Mouse (Mus musculus) 3134 (cell line): ENCODE measurements around the gene Mfsd4b3.
A peak's percentile ranks its signal among the peaks of the same experiment; 100 is the strongest.
"Not testable (repeated sequence)": the region's sequence is repeated elsewhere in the genome, so short reads cannot be mapped to it uniquely, and the experiment has no call there.

Experiments used
- DNase-seq: peaks from one replicate; pipeline ENCODE4 v3.0.0-alpha.2; 2011; ENCODE audit warnings: low spot score; ENCODE audit not compliant: insufficient read length; ENCODE audit errors: extremely low read depth

Gene Mfsd4b3

GRCm38 (mm10) chr10:39926616-39927139 is 33.3 kb downstream of the Mfsd4b3 start, which contains the start of gene Mfsd4b2:
Gene Mfsd4b2, minus strand, starts transcription at chr10:39926923.
- DNase-seq = no peak

- not testable (repeated sequence) for DNase-seq
These were observed 35.4 kb downstream of the Mfsd4b3 start for GRCm38 (mm10) chr10:39924556-39924955.

DNA sequence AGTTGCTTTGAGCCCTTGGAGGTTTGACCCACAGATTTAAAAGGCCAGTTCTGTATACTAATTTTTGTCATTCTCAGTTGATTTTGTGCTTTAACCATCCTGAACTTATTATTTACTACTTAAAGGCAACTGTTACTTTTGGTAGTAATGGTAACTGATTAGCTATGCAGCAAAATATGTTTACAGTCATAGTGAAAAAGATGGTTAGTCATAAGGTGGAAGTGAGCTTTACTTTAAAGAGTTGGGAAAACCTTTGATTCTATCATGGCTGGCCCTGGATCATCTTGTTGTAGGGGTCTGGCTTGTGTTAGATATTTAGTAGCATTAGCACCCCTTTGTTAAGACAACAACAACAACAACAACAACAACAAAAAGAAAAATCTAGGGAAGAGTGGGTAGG is 47.3 kb downstream of the Mfsd4b3 start:
- DNase-seq = no peak

DNA sequence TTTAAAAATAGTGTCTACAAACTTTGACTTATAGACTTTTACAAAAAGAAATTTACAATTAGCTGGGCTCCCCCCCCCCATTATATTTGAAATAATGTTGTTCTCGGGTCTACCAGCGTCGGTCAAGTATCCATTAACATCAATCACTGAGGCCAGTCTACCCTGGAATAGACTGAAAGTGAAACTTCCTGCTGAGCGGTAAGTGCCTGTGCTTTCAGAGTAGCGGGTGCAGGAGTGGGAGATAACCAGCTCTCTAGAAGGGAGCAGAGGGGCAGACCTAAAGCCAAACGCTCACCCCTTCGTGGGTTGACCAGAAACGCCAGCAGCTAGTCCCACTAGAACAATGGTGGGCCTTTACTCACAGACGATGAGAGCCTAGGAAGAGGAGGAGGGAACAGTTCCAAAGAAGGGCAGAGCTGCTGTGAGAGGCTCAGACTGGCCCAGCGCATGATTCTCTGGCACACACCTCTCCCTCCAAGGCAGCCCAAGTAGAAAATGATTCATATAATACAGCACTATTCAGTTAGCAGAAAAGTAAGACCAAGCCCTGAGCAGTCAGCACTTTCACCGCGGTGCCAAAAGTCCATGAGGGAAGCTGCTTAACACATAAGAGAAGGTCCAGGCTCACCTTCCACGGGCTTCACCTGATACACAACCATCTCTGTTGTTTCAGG is 51.0 kb downstream of the Mfsd4b3 start:
- peak; percentile 26 for DNase-seq

DNA sequence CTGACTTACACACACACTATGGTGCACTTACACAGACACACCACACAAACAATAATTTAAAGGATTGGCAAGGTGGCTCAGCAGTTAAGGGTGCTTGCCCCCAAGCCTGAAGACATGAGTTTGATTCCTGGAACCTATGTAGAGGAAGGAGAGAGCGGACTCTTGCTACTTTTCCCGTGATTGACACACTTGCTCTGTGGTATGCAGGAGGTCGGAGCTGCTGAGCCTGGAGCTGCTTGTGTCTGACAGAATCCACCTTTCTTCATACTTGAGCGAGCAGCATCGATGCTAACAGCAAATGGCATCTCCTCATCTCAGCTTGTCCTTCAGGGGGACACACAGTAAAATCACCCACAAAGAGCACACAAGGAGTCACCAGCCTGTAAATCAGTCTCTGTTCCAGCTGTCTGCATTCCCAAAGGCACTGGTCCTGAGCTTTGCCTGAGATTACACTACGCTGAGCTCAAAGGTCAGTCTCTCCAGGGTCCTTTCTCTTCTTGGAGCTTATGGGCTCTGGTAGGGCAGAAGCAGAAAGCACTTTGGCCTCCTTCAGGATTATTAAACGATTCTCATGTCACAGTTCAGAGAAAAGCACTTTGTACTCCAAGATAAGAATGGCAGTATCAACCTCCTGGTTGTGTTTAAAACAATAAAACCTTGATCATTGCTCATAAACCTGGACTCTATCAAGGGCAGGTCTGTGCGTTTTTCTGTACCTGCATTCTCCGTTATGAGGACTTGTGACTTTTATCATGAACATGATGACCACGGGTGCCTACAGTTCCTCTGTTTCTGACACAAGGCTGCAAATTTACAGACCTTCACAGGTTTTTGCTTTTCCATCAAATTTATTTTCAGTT is 52.9 kb downstream of the Mfsd4b3 start:
- DNase-seq = no peak

DNA sequence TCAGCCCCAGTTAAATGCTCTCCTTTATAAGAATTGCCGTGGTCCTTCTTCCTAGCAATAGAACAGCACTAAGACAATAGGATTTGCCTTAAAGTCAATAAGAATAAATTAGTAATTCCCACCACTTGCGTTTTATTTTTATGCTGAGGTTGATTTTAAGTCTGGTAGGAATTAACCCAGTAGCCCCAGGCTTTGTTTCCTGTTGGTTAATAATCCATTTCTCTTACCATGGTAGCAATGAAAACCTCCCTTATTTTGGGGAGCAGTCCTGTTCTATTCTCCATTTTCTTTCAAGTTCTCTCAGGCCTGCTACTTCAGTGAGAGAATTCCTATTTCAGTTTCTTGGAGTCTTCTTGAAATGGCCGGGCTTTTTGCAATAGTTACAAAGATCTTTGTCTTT is 55.8 kb downstream of the Mfsd4b3 start:
- DNase-seq = no peak

- peak; percentile 93 for DNase-seq
These were observed 61.0 kb downstream of the Mfsd4b3 start, which contains the start of gene Mfsd4b4 for GRCm38 (mm10) chr10:39898874-39899371. Gene Mfsd4b4, minus strand, starts transcription at chr10:39899238.
